Mouse (Mus musculus): ENCODE data around the gene Arhgef16.
A peak's percentile ranks its signal among the peaks of the same experiment; 100 is the strongest.

The Arhgef16 gene

GRCm38 (mm10) chr4:154293735-154294201 is 7.7 kb downstream of the Arhgef16 start:
- no peak for DNase-seq (ENCODE audit: low read depth, low spot score)

- no peak for DNase-seq (ENCODE audit: low read depth, low spot score)
Measured at GRCm38 (mm10) chr4:154283671-154284070, 17.8 kb downstream of the Arhgef16 start.

GRCm38 (mm10) chr4:154279481-154279880 is 22.0 kb downstream of the Arhgef16 start:
- no peak for DNase-seq (ENCODE audit: low read depth, low spot score)

- DNase-seq (ENCODE audit: low read depth, low spot score): peak; percentile 80
Measured at GRCm38 (mm10) chr4:154273000-154273399, 28.5 kb downstream of the Arhgef16 start.

- DNase-seq (ENCODE audit: low read depth, low spot score): no peak
Measured at GRCm38 (mm10) chr4:154269520-154269919, 32.0 kb downstream of the Arhgef16 start.

GRCm38 (mm10) chr4:154267511-154267910 is 34.0 kb downstream of the Arhgef16 start:
- DNase-seq (ENCODE audit: low read depth, low spot score): no peak

GRCm38 (mm10) chr4:154262071-154262470 is 39.4 kb downstream of the Arhgef16 start:
- DNase-seq (ENCODE audit: low read depth, low spot score): no peak

- DNase-seq (ENCODE audit: low read depth, low spot score): no peak
Measured at GRCm38 (mm10) chr4:154260755-154261154, 40.7 kb downstream of the Arhgef16 start.

GRCm38 (mm10) chr4:154252537-154253255 is 48.8 kb downstream of the Arhgef16 start:
- no peak for DNase-seq (ENCODE audit: low read depth, low spot score)

GRCm38 (mm10) chr4:154249316-154249715 is 52.2 kb downstream of the Arhgef16 start:
- no peak for DNase-seq (ENCODE audit: low read depth, low spot score)

- DNase-seq (ENCODE audit: low read depth, low spot score): no peak
Measured at GRCm38 (mm10) chr4:154248092-154248805, 53.2 kb downstream of the Arhgef16 start.

- DNase-seq (ENCODE audit: low read depth, low spot score): no peak
Measured at GRCm38 (mm10) chr4:154247207-154248091, 54.0 kb downstream of the Arhgef16 start.

GRCm38 (mm10) chr4:154246115-154247040 is 55.1 kb downstream of the Arhgef16 start:
- peak; percentile 94 for DNase-seq (ENCODE audit: low read depth, low spot score)

- DNase-seq (ENCODE audit: low read depth, low spot score): no peak
Measured at GRCm38 (mm10) chr4:154245342-154245741, 56.1 kb downstream of the Arhgef16 start.

- DNase-seq (ENCODE audit: low read depth, low spot score): no peak
Measured at GRCm38 (mm10) chr4:154240608-154241007, 60.9 kb downstream of the Arhgef16 start.

- DNase-seq (ENCODE audit: low read depth, low spot score): no peak
Measured at GRCm38 (mm10) chr4:154239199-154239598, 62.3 kb downstream of the Arhgef16 start.

- peak; percentile 77 for DNase-seq (ENCODE audit: low read depth, low spot score)
Measured at GRCm38 (mm10) chr4:154237306-154237705, 64.2 kb downstream of the Arhgef16 start.

- DNase-seq (ENCODE audit: low read depth, low spot score): peak; percentile 19
Measured at GRCm38 (mm10) chr4:154236893-154237292, 64.6 kb downstream of the Arhgef16 start.

GRCm38 (mm10) chr4:154236001-154236400 is 65.5 kb downstream of the Arhgef16 start:
- no peak for DNase-seq (ENCODE audit: low read depth, low spot score)

GRCm38 (mm10) chr4:154232295-154232694 is 69.2 kb downstream of the Arhgef16 start:
- no peak for DNase-seq (ENCODE audit: low read depth, low spot score)

- DNase-seq (ENCODE audit: low read depth, low spot score): no peak
Measured at GRCm38 (mm10) chr4:154231380-154231779, 70.1 kb downstream of the Arhgef16 start.
